Mouse (Mus musculus) ES-Bruce4 (cell line): ENCODE data around the gene Celf2.

ENCODE experiments used
- CTCF ChIP-seq: IDR thresholded peaks from one replicate; pipeline ENCODE4 v1.8.1; 2011; ENCODE audit warnings: low read depth, low read length
- EP300 ChIP-seq: IDR thresholded peaks from 2 replicates; pipeline ENCODE4 v1.6.1; 2011; ENCODE audit warnings: low read depth, low read length; ENCODE audit not compliant: insufficient read depth
- POLR2A ChIP-seq: IDR thresholded peaks from one replicate; pipeline ENCODE4 v1.8.1; 2011; ENCODE audit warnings: low read length; ENCODE audit not compliant: insufficient read depth

GRCm38 (mm10) chr2:6827583-6827982 lies 681.8 kb downstream of the Celf2 start:
- TF ChIP-seq CTCF (no peak), POLR2A (no peak), EP300 (no peak)
